Mouse (Mus musculus) thymus, adult 2 months (tissue): ENCODE data around the gene Tmsb15b2. TPM values are rescaled to one million over a fixed set of nuclear protein-coding genes. Genes with fewer than 3 reads are reported as not detected.

ENCODE experiments used
- DNase-seq: peaks from one replicate; pipeline ENCODE4 v3.0.0; 2021
- H3K27ac ChIP-seq: fragments of 200-500 bp; 2 replicates; pipeline ENCODE4 v1.5.1; 2012; ENCODE audit warnings: low read length, control low read depth; ENCODE audit not compliant: control insufficient read depth, insufficient read depth
- H3K27me3 ChIP-seq: fragments of 200-500 bp; 2 replicates; pipeline ENCODE4 v1.6.1; 2012; ENCODE audit warnings: mild to moderate bottlenecking, low read length, moderate library complexity, mixed read lengths; ENCODE audit not compliant: control insufficient read depth, insufficient read depth
- H3K36me3 ChIP-seq: fragments of 200-500 bp; 2 replicates; pipeline ENCODE4 v1.6.1; 2012; ENCODE audit warnings: mild to moderate bottlenecking, low read length, moderate library complexity; ENCODE audit not compliant: control insufficient read depth, insufficient read depth
- H3K4me1 ChIP-seq: fragments of 200-500 bp; replicated peaks from 2 replicates; pipeline ENCODE4 v1.6.1; 2012; ENCODE audit warnings: low read length; ENCODE audit not compliant: control insufficient read depth, insufficient read depth
- H3K4me3 ChIP-seq: fragments of 200-500 bp; 2 replicates; pipeline ENCODE4 v1.5.1; 2012; ENCODE audit warnings: mild to moderate bottlenecking, low read length, control low read depth, moderate library complexity; ENCODE audit not compliant: control insufficient read depth, insufficient read depth
- CTCF ChIP-seq: fragments of 200-500 bp; IDR thresholded peaks from 2 replicates; pipeline ENCODE4 v1.5.1; 2012; ENCODE audit warnings: mild to moderate bottlenecking, control low read depth, low read length, moderate library complexity, borderline replicate concordance; ENCODE audit not compliant: control insufficient read depth, poor library complexity, insufficient read depth; ENCODE audit errors: extremely low read depth
- POLR2A ChIP-seq: fragments of 200-500 bp; IDR thresholded peaks from 2 replicates; pipeline ENCODE4 v1.6.1; 2012; ENCODE audit warnings: mild to moderate bottlenecking, low read length, control low read depth, moderate library complexity; ENCODE audit not compliant: control insufficient read depth, poor library complexity, insufficient read depth; ENCODE audit errors: extremely low read depth
- WGBS: fragments of 180-500 bp; shearing (Covaris S2); methylation state at CpG from one replicate; pipeline ENCODE4 v1.1.7; 2018; 5-methylcytosine and 5-hydroxymethylcytosine counted together
- polyA plus RNA-seq: library from polyadenylated mRNA; depleted of rRNA; stranded (reverse); fragments of >200 nt; gene quantifications from 2 replicates; pipeline ENCODE4 v1.2.3, GENCODE M21; 2012

Tmsb15b2 gene
- polyA plus RNA-seq, 1 experiment = not detected

- Histone ChIP-seq H3K4me3 (peak within 1 kb of the TSS; percentile 72), H3K27ac (no peak within 1 kb of the TSS), H3K4me1 (peaks cover 3% of the 10 kb centered on the region; the same call in 1 of the 2 replicates), H3K36me3 (no peaks in the 10 kb centered on the region), H3K27me3 (no peaks in the 10 kb centered on the region)
- TF ChIP-seq POLR2A = no peak
- no peak for TF ChIP-seq CTCF
- DNase-seq = peak; percentile 61
- 2% methylated on average over 20 of the region's 26 CpGs for WGBS
Observed at GRCm38 (mm10) chrX:136992978-136993547, 17.8 kb upstream of the Tmsb15b2 start, which contains the start of gene Zcchc18. Gene Zcchc18, plus strand, starts transcription at chrX:136993155.

- WGBS = 1% methylated on average over 19 of the region's 19 CpGs
- Histone ChIP-seq H3K27ac (no peak overlapping the region), H3K4me3 (peak overlapping the region; percentile 72), H3K4me1 (peaks cover 3% of the 10 kb centered on the region; the same call in 1 of the 2 replicates), H3K27me3 (no peaks in the 10 kb centered on the region), H3K36me3 (no peaks in the 10 kb centered on the region)
- no peak for DNase-seq
- TF ChIP-seq POLR2A = no peak
- TF ChIP-seq CTCF = no peak
Observed at GRCm38 (mm10) chrX:136992191-136992965, 17.1 kb upstream of the Tmsb15b2 start.

- 43% methylated on average over 2 of the region's 2 CpGs for WGBS
- no peak for DNase-seq
- Histone ChIP-seq H3K4me1 (peaks cover 6% of the 10 kb centered on the region), H3K27ac (no peak overlapping the region), H3K4me3 (no peak overlapping the region), H3K27me3 (no peaks in the 10 kb centered on the region), H3K36me3 (no peaks in the 10 kb centered on the region)
- TF ChIP-seq CTCF (no peak), POLR2A (no peak)
Observed at GRCm38 (mm10) chrX:136991274-136991673, 16.0 kb upstream of the Tmsb15b2 start.

- Histone ChIP-seq H3K36me3 (no peaks in the 10 kb centered on the region), H3K4me3 (no peak overlapping the region), H3K27me3 (no peaks in the 10 kb centered on the region), H3K27ac (no peak overlapping the region), H3K4me1 (peaks cover 6% of the 10 kb centered on the region)
- DNase-seq = no peak
- TF ChIP-seq POLR2A (no peak), CTCF (no peak)
Observed at GRCm38 (mm10) chrX:136986039-136986438, 10.7 kb upstream of the Tmsb15b2 start.

GRCm38 (mm10) chrX:136978616-136979015, 3.3 kb upstream of the Tmsb15b2 start:
- TF ChIP-seq CTCF (no peak), POLR2A (no peak)
- Histone ChIP-seq H3K4me3 (no peak overlapping the region), H3K4me1 (peaks cover 4% of the 10 kb centered on the region; the same call in 1 of the 2 replicates), H3K36me3 (no peaks in the 10 kb centered on the region), H3K27me3 (no peaks in the 10 kb centered on the region), H3K27ac (no peak overlapping the region)
- DNase-seq = no peak

- peak within 1 kb of the TSS; percentile 99 for H3K4me3 ChIP-seq
- TF ChIP-seq CTCF (no peak), POLR2A (no peak)
- no peaks in the 10 kb centered on the region for H3K27me3 ChIP-seq
- no peak within 1 kb of the TSS for H3K27ac ChIP-seq
- 6% methylated on average over 15 of the region's 15 CpGs for WGBS
- peak; percentile 69 for DNase-seq
- H3K4me1 ChIP-seq = peaks cover 4% of the 10 kb centered on the region; the same call in 1 of the 2 replicates
- H3K36me3 ChIP-seq = no peaks in the 10 kb centered on the region
Observed at GRCm38 (mm10) chrX:136976424-136977084, 1.3 kb upstream of the Tmsb15b2 start, which contains the start of the genes Tmsb15l and Tmsb15b1. Gene Tmsb15l, minus strand, starts transcription at chrX:136976869. Gene Tmsb15b1, minus strand, starts transcription at chrX:136976874.
